Mouse (Mus musculus) intestine, postnatal 0 days (tissue): Measurements from ENCODE around the gene 1810049J17Rik. TPM values are rescaled to one million over a fixed set of nuclear protein-coding genes. Genes with fewer than 3 reads are reported as not detected.
"Not testable (repeated sequence)": the region's sequence is repeated elsewhere in the genome, so short reads cannot be mapped to it uniquely, and the experiment has no call there.

Experiments
- ATAC-seq: fragments of 200-750 bp; cut with Nextera tagmentation; 2 replicates; pipeline ENCODE4 v1.8.0; 2017; ENCODE audit warnings: mild to moderate bottlenecking, moderate TSS enrichment, moderate library complexity
- H3K27ac ChIP-seq: fragments of 300-500 bp; sonication (generic); 2 replicates; pipeline ENCODE4 v1.5.1; 2014; ENCODE audit warnings: mild to moderate bottlenecking, low read depth, low read length, moderate library complexity
- H3K27me3 ChIP-seq: fragments of 300-500 bp; sonication (generic); replicated peaks from 2 replicates; pipeline ENCODE4 v1.6.1; 2014; ENCODE audit warnings: low read length, mixed read lengths; ENCODE audit not compliant: control insufficient read depth, insufficient read depth
- H3K36me3 ChIP-seq: fragments of 300-500 bp; sonication (generic); 2 replicates; pipeline ENCODE4 v1.6.1; 2014; ENCODE audit warnings: mild to moderate bottlenecking, moderate library complexity; ENCODE audit not compliant: control insufficient read depth, insufficient read depth
- H3K4me1 ChIP-seq: fragments of 300-500 bp; sonication (generic); replicated peaks from 2 replicates; pipeline ENCODE4 v1.6.1; 2014; ENCODE audit warnings: antibody characterized with exemption, low read length, mixed read lengths; ENCODE audit not compliant: control insufficient read depth, insufficient read depth
- H3K4me2 ChIP-seq: fragments of 300-500 bp; sonication (generic); replicated peaks from 2 replicates; pipeline ENCODE4 v1.6.1; 2014; ENCODE audit warnings: low read depth, mild to moderate bottlenecking, moderate library complexity
- H3K4me3 ChIP-seq: fragments of 300-500 bp; sonication (generic); 2 replicates; pipeline ENCODE4 v1.5.1; 2014; ENCODE audit warnings: low read depth, low read length
- H3K9ac ChIP-seq: fragments of 300-500 bp; sonication (generic); 2 replicates; pipeline ENCODE4 v1.6.1; 2014; ENCODE audit warnings: mild to moderate bottlenecking, low read depth, low read length
- H3K9me3 ChIP-seq: fragments of 300-500 bp; sonication (generic); 2 replicates; pipeline ENCODE4 v1.6.1; 2016; ENCODE audit warnings: mixed run types; ENCODE audit not compliant: control insufficient read depth
- CTCF ChIP-seq: sonication (generic); IDR thresholded peaks from 2 replicates; pipeline ENCODE4 v1.5.1; 2016; ENCODE audit warnings: low read depth, mild to moderate bottlenecking, control low read depth, antibody characterized with exemption, moderate library complexity
- WGBS: fragments of 180-500 bp; shearing (Covaris S2); extraction: QIAGEN DNeasy Blood & Tissue Kit; methylation state at CpG from one replicate; pipeline ENCODE4 v1.1.7; 2014; 5-methylcytosine and 5-hydroxymethylcytosine counted together
- polyA plus RNA-seq: library from polyadenylated mRNA; unstranded; fragments of >200 nt; fragmentation: Nextera tagmentation; extraction: Ambion mirVana; gene quantifications from 2 replicates; pipeline ENCODE4 v1.2.1, GENCODE M21; 2015

Gene 1810049J17Rik
- 6.5 and 6.9 TPM in 2 replicates for polyA plus RNA-seq

GRCm38 (mm10) chr15:12321788-12322621 lies at the start of gene 1810049J17Rik:
Gene 1810049J17Rik (minus strand): TSS chr15:12321899.
- H3K4me1 ChIP-seq = peaks cover 3% of the 10 kb centered on the region; the same call in 1 of the 2 replicates
- peaks cover 7% of the 10 kb centered on the region; the same call in 1 of the 2 replicates for H3K36me3 ChIP-seq
- no peaks in the 10 kb centered on the region for H3K27me3 ChIP-seq
- under 1% methylated on average over 66 of the region's 70 CpGs for WGBS
- peak within 1 kb of the TSS; percentile 100 for H3K4me3 ChIP-seq
- peak within 1 kb of the TSS; percentile 85 for H3K4me2 ChIP-seq
- no peaks in the 10 kb centered on the region for H3K9me3 ChIP-seq
- no peak for TF ChIP-seq CTCF
- ATAC-seq = peak; percentile 29
- peak within 1 kb of the TSS; percentile 97 for H3K27ac ChIP-seq
- peak within 1 kb of the TSS; percentile 99 for H3K9ac ChIP-seq

DNA sequence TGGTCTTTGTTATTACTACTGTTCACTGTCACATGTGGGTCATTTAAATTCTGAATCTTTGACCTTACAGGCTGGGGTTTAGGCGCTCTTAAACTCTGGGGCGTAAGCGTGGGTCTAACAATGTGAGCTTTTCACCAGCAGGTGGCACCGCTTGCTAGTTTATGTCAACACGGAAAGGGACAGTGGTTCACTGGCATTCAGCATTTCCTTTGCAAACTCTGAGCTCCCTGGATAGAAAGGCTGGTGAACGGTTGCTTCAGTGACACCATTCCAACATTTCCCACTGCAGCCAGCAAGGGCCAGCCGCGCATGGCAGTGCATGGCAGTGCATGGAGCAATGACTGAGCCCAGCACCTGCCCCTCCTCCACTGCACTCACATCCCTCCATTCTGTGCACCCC lies 49.5 kb upstream of the 1810049J17Rik start:
- H3K4me2 ChIP-seq = no peak overlapping the region
- no peak overlapping the region for H3K27ac ChIP-seq
- 7% methylated on average over 8 of the region's 8 CpGs for WGBS
- H3K4me1 ChIP-seq = no peaks in the 10 kb centered on the region
- TF ChIP-seq CTCF = peak; percentile 93
- H3K36me3 ChIP-seq = peaks cover 39% of the 10 kb centered on the region; the same call in 1 of the 2 replicates
- H3K9me3 ChIP-seq = no peaks in the 10 kb centered on the region
- no peak overlapping the region for H3K4me3 ChIP-seq
- H3K9ac ChIP-seq = no peak overlapping the region
- no peaks in the 10 kb centered on the region for H3K27me3 ChIP-seq
- peak; percentile 31; the same call in 1 of the 2 replicates for ATAC-seq

- WGBS = 97% methylated on average over 3 of the region's 3 CpGs
- H3K4me3 ChIP-seq = no peak overlapping the region
- no peak overlapping the region for H3K4me2 ChIP-seq
- H3K4me1 ChIP-seq = no peaks in the 10 kb centered on the region; the same call in 1 of the 2 replicates
- no peaks in the 10 kb centered on the region for H3K9me3 ChIP-seq
- no peaks in the 10 kb centered on the region for H3K27me3 ChIP-seq
- H3K9ac ChIP-seq = no peak overlapping the region
- H3K36me3 ChIP-seq = peaks cover 45% of the 10 kb centered on the region
- no peak for ATAC-seq
- no peak for TF ChIP-seq CTCF
- no peak overlapping the region for H3K27ac ChIP-seq
These were observed 48.4 kb upstream of the 1810049J17Rik start for GRCm38 (mm10) chr15:12370096-12370495.

- ATAC-seq = no peak
- H3K9me3 ChIP-seq = no peaks in the 10 kb centered on the region
- H3K36me3 ChIP-seq = peaks cover 40% of the 10 kb centered on the region
- 88% methylated on average over 4 of the region's 4 CpGs for WGBS
- H3K27ac ChIP-seq = no peak overlapping the region
- no peak for TF ChIP-seq CTCF
- no peak overlapping the region for H3K4me2 ChIP-seq
- H3K27me3 ChIP-seq = no peaks in the 10 kb centered on the region
- no peak overlapping the region for H3K4me3 ChIP-seq
- H3K9ac ChIP-seq = no peak overlapping the region
- no peaks in the 10 kb centered on the region; the same call in 1 of the 2 replicates for H3K4me1 ChIP-seq
These were observed 47.2 kb upstream of the 1810049J17Rik start for GRCm38 (mm10) chr15:12368850-12369249.

DNA sequence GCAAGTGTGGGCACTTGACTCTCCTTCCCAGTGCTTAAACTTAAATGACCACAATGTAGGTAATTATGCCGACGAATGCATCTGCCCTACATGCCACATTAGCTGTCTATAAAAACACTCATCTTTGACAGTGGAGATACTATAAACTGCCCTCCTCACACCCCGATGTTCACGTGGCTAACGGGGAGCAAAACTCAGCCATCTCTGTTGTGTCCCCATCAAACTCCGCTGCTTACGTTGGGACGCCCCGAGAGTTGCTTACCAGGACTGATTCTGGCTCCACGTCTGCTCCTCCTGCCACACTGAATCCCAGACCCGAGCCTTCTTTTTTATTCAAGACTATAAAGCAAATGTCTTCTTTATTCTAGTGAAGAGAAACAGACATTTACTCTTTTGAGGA lies 46.7 kb upstream of the 1810049J17Rik start:
- Histone ChIP-seq H3K4me1 (no peaks in the 10 kb centered on the region; the same call in 1 of the 2 replicates), H3K4me3 (no peak overlapping the region), H3K27ac (0 out of 2 replicates have a peak overlapping the region, but pooled peaks have one; percentile 62), H3K36me3 (peaks cover 42% of the 10 kb centered on the region), H3K9ac (no peak overlapping the region), H3K27me3 (no peaks in the 10 kb centered on the region), H3K4me2 (no peak overlapping the region), H3K9me3 (no peaks in the 10 kb centered on the region)
- no peak for ATAC-seq
- 82% methylated on average over 11 of the region's 11 CpGs for WGBS
- no peak for TF ChIP-seq CTCF

DNA sequence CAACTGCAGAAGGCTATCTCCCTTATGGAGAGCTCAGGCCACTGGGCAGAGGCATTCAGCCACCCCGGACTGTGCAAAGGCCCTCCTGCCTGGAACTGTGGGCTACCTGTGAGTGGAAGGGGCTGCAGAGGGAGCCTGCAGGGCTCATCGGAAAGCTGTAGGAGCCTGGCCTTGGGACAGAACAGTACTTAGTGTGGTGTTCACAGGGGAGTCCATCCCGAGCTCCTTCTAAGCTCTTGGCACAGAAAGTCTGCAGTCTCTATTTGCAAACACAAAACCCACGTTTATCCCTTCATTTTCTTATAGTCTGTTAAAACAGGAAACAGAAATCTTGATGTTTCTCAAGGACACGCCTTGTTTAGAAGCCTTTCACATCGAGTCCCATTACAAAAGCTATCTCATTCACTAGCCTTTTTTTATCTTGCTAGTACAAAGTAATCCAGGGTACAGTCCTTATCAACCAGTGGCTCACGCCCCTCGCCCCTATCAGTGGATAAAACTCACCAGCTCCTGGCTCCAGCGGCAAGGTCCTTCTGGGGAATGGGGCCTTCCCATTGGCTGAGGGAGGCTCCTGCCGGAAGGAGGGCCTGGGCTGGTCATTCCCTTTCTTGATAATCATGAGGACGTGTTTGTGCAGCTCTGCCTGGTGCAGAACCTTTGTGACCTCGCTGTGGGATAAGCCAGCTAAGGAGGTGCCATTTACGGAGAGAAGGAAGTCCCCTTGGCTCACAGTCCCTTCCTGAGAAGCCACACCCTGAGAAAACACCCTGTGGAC lies 45.8 kb upstream of the 1810049J17Rik start:
- Histone ChIP-seq H3K27ac (peak overlapping the region; percentile 62), H3K4me1 (no peaks in the 10 kb centered on the region; the same call in 1 of the 2 replicates), H3K27me3 (no peaks in the 10 kb centered on the region), H3K9me3 (no peaks in the 10 kb centered on the region), H3K4me3 (no peak overlapping the region), H3K4me2 (peak overlapping the region; percentile 10; the same call in 1 of the 2 replicates), H3K9ac (no peak overlapping the region), H3K36me3 (peaks cover 40% of the 10 kb centered on the region)
- WGBS = 28% methylated on average over 13 of the region's 13 CpGs
- ATAC-seq = peak; percentile 85
- TF ChIP-seq CTCF = no peak

DNA sequence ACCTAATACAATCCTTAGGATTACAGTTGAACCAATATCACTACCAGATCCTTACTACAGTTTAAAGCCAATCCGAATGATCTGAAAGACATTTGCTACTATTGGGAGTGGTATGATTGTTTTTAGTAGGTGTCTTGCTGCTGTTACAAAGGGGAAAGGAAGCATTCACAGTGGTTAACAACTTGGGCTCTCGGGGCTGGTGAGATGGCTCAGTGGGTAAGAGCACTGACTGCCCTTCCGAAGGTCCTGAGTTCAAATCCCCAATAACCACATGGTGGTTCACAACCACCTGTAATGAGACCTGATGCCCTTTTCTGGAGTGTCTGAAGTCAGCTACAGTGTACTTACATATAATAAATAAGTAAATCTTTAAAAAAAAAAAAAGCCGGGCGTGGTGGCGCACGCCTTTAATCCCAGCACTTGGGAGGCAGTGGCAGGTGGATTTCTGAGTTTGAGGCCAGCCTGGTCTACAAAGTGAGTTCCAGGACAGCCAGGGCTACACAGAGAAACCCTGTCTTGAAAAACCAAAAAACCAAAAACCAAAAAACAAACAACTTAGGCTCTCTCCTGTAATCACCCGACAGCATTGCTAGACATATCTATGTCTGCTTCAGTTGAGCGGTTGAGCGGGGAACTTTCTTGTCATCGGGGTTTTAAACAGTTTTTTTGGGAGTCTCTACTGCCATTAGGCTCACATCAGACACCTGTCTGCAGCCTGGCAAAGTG lies 45.0 kb upstream of the 1810049J17Rik start:
- not testable (repeated sequence) for H3K27me3 ChIP-seq, ATAC-seq, H3K4me1 ChIP-seq, H3K9ac ChIP-seq, H3K4me3 ChIP-seq, H3K9me3 ChIP-seq
- 88% methylated on average over 11 of the region's 11 CpGs for WGBS
- Histone ChIP-seq H3K27ac (peak overlapping the region; percentile 62), H3K36me3 (peaks cover 35% of the 10 kb centered on the region), H3K4me2 (peak overlapping the region; percentile 10; the same call in 1 of the 2 replicates)
